Mouse (Mus musculus): ENCODE data around the gene Ap4s1.
A peak's percentile ranks its signal among the peaks of the same experiment; 100 is the strongest.

Ap4s1 gene

GRCm38 (mm10) chr12:51767454-51767853, 76.6 kb downstream of the Ap4s1 start:
- DNase-seq (ENCODE audit: low read depth, low spot score), result no peak

DNA sequence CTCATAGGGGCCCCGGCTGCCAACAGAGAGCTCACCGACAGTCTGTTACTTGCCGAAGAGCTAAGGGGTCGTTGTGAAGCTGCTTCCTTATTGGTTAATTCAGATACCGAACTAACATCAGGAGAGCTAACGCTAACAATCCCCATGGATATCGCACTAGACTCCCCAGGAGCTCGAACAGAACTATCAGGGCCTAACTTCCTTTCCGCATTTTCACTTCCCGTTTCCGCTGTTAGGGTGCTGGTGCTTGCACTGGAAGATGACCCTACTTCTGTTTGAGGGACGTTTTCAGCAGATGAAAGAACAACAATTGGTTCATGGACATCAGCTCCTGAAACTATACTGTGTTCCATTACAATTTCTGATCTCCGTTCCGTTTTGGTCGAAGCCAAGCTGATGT, 77.9 kb downstream of the Ap4s1 start:
- DNase-seq (ENCODE audit: low read depth, low spot score), result no peak

DNA sequence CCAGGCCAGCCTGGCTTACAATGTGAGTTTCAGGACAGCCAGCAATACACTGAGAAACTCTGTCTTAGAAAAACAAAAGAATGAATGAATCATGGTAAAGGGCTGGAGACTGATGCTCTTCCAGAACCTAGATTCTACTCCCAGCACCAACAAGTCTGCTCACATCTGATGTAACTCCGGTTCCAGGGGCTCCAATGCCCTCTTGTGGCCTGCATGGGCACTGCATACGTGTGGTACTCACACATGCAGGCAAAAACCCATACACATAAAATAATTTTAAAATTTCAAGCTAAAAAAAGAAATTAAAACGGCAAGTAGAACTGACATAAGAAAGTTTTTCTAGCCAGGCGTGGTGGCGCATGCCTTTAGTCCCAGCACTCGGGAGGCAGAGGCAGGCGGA, 94.0 kb downstream of the Ap4s1 start:
- peak; percentile 77 for DNase-seq (ENCODE audit: low read depth, low spot score)

Data from 3T3-L1 (cell line).